Mouse (Mus musculus) midbrain, embryonic 12.5 days (tissue): ENCODE results near the gene Plpp2. TPM values are rescaled to one million over a fixed set of nuclear protein-coding genes. Genes with fewer than 3 reads are reported as not detected.

Experiments used
- ATAC-seq: fragments of 200-750 bp; cut with Nextera tagmentation; 2 replicates; pipeline ENCODE4 v1.8.0; 2017; ENCODE audit warnings: low read depth, moderate TSS enrichment, moderate library complexity; ENCODE audit not compliant: low FRiP score
- H3K27ac ChIP-seq: fragments of 300-500 bp; sonication (generic); replicated peaks from 2 replicates; pipeline ENCODE4 v1.5.1; 2016; ENCODE audit warnings: mild to moderate bottlenecking
- H3K27me3 ChIP-seq: fragments of 300-500 bp; sonication (generic); 2 replicates; pipeline ENCODE4 v1.6.1; 2016; ENCODE audit warnings: mild to moderate bottlenecking
- H3K36me3 ChIP-seq: fragments of 300-500 bp; sonication (generic); 2 replicates; pipeline ENCODE4 v1.6.1; 2016
- H3K4me1 ChIP-seq: fragments of 300-500 bp; sonication (generic); 2 replicates; pipeline ENCODE4 v1.6.1; 2016
- H3K4me2 ChIP-seq: fragments of 300-500 bp; sonication (generic); replicated peaks from 2 replicates; pipeline ENCODE4 v1.6.1; 2016; ENCODE audit warnings: mild to moderate bottlenecking, moderate library complexity
- H3K4me3 ChIP-seq: fragments of 300-500 bp; sonication (generic); 2 replicates; pipeline ENCODE4 v1.5.1; 2016; ENCODE audit warnings: mild to moderate bottlenecking
- H3K9ac ChIP-seq: fragments of 300-500 bp; sonication (generic); replicated peaks from 2 replicates; pipeline ENCODE4 v1.6.1; 2016; ENCODE audit warnings: mild to moderate bottlenecking, moderate library complexity
- H3K9me3 ChIP-seq: fragments of 300-500 bp; sonication (generic); 2 replicates; pipeline ENCODE4 v1.6.1; 2016; ENCODE audit warnings: mild to moderate bottlenecking
- WGBS: fragments of 180-500 bp; shearing (Covaris S2); methylation state at CpG from one replicate; pipeline ENCODE4 v1.1.7; 2016; 5-methylcytosine and 5-hydroxymethylcytosine counted together
- polyA plus RNA-seq: library from polyadenylated mRNA; unstranded; fragments of >200 nt; fragmentation: Nextera tagmentation; extraction: Ambion mirVana; gene quantifications from 2 replicates; pipeline ENCODE4 v1.2.1, GENCODE M21; 2016

Plpp2 gene
- 10.9 and 11.0 TPM in 2 replicates for polyA plus RNA-seq

- peak within 1 kb of the TSS; percentile 55 for H3K4me3 ChIP-seq
- peaks cover 7% of the 10 kb centered on the region; the same call in 1 of the 2 replicates for H3K4me1 ChIP-seq
- under 1% methylated on average over 52 of the region's 52 CpGs for WGBS
- H3K36me3 ChIP-seq = 0 out of 2 replicates have a peak, but pooled peaks cover 6% of the 10 kb centered on the region
- H3K27me3 ChIP-seq = peaks cover 27% of the 10 kb centered on the region; the same call in 1 of the 2 replicates
- no peaks in the 10 kb centered on the region for H3K9me3 ChIP-seq
- ATAC-seq = peak; percentile 79
- peak within 1 kb of the TSS; percentile 60 for H3K9ac ChIP-seq
- H3K4me2 ChIP-seq = peak within 1 kb of the TSS; percentile 91
- no peak within 1 kb of the TSS for H3K27ac ChIP-seq
These were observed at the start of gene Plpp2 for GRCm38 (mm10) chr10:79533126-79533911. Gene Plpp2, minus strand, starts transcription at chr10:79533796.

DNA sequence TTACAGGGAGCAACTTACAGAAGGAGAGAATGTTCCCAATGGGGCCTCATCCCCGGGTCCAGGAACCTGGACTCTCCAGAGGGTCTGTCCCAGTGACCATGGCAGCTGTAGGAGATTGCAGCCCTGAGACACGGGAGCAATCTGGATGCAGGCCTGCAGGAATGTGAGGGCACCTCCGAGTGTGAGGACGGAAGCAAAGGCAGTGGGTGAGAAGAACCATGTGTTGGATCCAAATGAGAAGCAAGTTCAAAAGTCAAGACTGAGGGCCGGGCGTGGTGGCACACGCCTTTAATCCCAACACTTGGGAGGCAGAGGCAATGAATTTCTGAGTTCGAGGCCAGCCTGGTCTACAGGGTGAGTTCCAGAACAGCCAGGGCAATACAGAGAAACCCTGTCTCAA, 47.9 kb upstream of the Plpp2 start:
- no peak for ATAC-seq
- Histone ChIP-seq H3K27ac (no peak overlapping the region), H3K9ac (no peak overlapping the region), H3K4me1 (no peaks in the 10 kb centered on the region), H3K4me2 (no peak overlapping the region), H3K27me3 (peaks cover 14% of the 10 kb centered on the region; the same call in 1 of the 2 replicates), H3K36me3 (no peaks in the 10 kb centered on the region), H3K4me3 (no peak overlapping the region), H3K9me3 (no peaks in the 10 kb centered on the region)
- 84% methylated on average over 8 of the region's 8 CpGs for WGBS

GRCm38 (mm10) chr10:79580811-79581210, 47.2 kb upstream of the Plpp2 start:
- H3K9ac ChIP-seq = no peak overlapping the region
- H3K4me1 ChIP-seq = no peaks in the 10 kb centered on the region
- peaks cover 14% of the 10 kb centered on the region; the same call in 1 of the 2 replicates for H3K27me3 ChIP-seq
- no peak overlapping the region for H3K27ac ChIP-seq
- no peak overlapping the region for H3K4me3 ChIP-seq
- no peak overlapping the region for H3K4me2 ChIP-seq
- H3K36me3 ChIP-seq = no peaks in the 10 kb centered on the region
- WGBS = 45% methylated on average over 6 of the region's 6 CpGs
- no peak for ATAC-seq
- no peaks in the 10 kb centered on the region for H3K9me3 ChIP-seq

DNA sequence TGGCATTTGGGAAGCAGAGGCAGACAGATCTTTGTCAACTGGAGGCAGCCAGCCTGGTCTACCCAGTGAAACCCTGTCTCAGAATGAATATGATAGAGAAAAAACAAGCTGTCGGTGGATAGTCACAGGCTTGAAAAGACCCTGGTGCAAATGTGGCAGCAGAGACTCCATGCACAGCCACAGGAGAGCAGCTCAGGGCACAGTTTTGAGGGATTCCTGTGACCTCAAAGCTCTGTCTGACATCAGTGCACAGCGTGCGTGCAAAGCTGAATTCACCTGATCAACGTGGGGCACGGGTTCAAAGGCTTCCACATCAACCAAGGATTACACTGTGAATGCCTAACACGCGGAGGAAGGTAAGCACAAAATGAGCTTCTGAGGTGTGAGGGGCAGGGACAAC, 46.8 kb upstream of the Plpp2 start:
- H3K9ac ChIP-seq = no peak overlapping the region
- H3K36me3 ChIP-seq = no peaks in the 10 kb centered on the region
- no peak overlapping the region for H3K4me3 ChIP-seq
- H3K4me2 ChIP-seq = no peak overlapping the region
- H3K27me3 ChIP-seq = peaks cover 14% of the 10 kb centered on the region; the same call in 1 of the 2 replicates
- H3K27ac ChIP-seq = no peak overlapping the region
- ATAC-seq = no peak
- no peaks in the 10 kb centered on the region for H3K4me1 ChIP-seq
- 66% methylated on average over 7 of the region's 7 CpGs for WGBS
- no peaks in the 10 kb centered on the region for H3K9me3 ChIP-seq

DNA sequence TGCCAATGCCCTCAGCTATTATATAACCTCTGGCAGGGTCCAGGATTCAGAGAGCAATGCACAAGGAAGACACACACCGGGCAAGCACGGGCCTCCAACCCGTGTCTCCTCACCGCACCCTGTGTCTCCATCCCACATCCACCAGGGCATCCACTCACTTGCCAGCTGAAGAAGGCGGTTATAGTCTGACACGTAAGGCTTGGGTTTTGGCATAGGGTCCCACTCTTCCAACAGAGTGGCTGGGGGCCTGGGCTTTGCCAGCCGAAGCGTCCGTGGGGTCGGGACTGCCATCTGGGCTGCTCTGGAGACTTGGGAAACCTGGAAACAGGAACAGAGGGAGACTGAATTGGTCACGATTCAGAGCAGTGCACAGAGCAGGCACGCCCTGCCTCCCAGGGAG, 46.2 kb upstream of the Plpp2 start:
- H3K9ac ChIP-seq = no peak overlapping the region
- H3K27me3 ChIP-seq = peaks cover 14% of the 10 kb centered on the region; the same call in 1 of the 2 replicates
- ATAC-seq = no peak
- H3K27ac ChIP-seq = no peak overlapping the region
- 79% methylated on average over 12 of the region's 12 CpGs for WGBS
- no peak overlapping the region for H3K4me3 ChIP-seq
- no peaks in the 10 kb centered on the region for H3K9me3 ChIP-seq
- no peaks in the 10 kb centered on the region for H3K4me1 ChIP-seq
- no peaks in the 10 kb centered on the region for H3K36me3 ChIP-seq
- H3K4me2 ChIP-seq = no peak overlapping the region

DNA sequence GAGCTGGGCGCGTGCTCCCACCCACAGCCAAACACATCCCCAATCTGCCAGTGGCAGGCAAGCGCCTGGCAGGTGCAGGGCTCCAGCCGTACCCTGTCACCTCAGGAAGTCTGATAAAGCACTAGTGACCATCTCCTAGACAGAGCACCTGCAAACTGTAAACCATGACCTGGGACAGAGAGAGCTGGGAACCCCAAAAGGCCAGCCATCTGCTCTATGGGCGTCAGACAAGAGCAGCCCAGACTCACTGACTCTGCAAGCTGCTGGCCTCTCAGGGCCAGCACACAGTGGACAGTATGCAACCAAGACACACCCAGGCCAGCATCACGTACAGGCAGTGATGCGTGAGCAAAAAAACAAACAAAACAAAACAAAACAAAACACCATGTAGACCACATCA, 45.3 kb upstream of the Plpp2 start:
- no peak for ATAC-seq
- no peak overlapping the region for H3K9ac ChIP-seq
- H3K27ac ChIP-seq = no peak overlapping the region
- H3K4me1 ChIP-seq = no peaks in the 10 kb centered on the region
- H3K9me3 ChIP-seq = no peaks in the 10 kb centered on the region
- no peaks in the 10 kb centered on the region for H3K36me3 ChIP-seq
- 84% methylated on average over 7 of the region's 7 CpGs for WGBS
- H3K27me3 ChIP-seq = peaks cover 14% of the 10 kb centered on the region; the same call in 1 of the 2 replicates
- H3K4me3 ChIP-seq = no peak overlapping the region
- H3K4me2 ChIP-seq = no peak overlapping the region

GRCm38 (mm10) chr10:79578276-79578675, 44.7 kb upstream of the Plpp2 start:
- H3K4me3 ChIP-seq = no peak overlapping the region
- H3K4me1 ChIP-seq = no peaks in the 10 kb centered on the region
- H3K27ac ChIP-seq = no peak overlapping the region
- no peak overlapping the region for H3K9ac ChIP-seq
- no peak overlapping the region for H3K4me2 ChIP-seq
- H3K9me3 ChIP-seq = no peaks in the 10 kb centered on the region
- H3K27me3 ChIP-seq = peaks cover 14% of the 10 kb centered on the region; the same call in 1 of the 2 replicates
- H3K36me3 ChIP-seq = no peaks in the 10 kb centered on the region
- no peak for ATAC-seq
- 52% methylated on average over 9 of the region's 9 CpGs for WGBS

GRCm38 (mm10) chr10:79577376-79577775, 43.8 kb upstream of the Plpp2 start:
- Histone ChIP-seq H3K36me3 (no peaks in the 10 kb centered on the region), H3K4me2 (no peak overlapping the region), H3K9ac (no peak overlapping the region), H3K9me3 (no peaks in the 10 kb centered on the region), H3K4me3 (no peak overlapping the region), H3K4me1 (no peaks in the 10 kb centered on the region), H3K27me3 (peaks cover 14% of the 10 kb centered on the region; the same call in 1 of the 2 replicates), H3K27ac (no peak overlapping the region)
- ATAC-seq = no peak
- 76% methylated on average over 4 of the region's 4 CpGs for WGBS

DNA sequence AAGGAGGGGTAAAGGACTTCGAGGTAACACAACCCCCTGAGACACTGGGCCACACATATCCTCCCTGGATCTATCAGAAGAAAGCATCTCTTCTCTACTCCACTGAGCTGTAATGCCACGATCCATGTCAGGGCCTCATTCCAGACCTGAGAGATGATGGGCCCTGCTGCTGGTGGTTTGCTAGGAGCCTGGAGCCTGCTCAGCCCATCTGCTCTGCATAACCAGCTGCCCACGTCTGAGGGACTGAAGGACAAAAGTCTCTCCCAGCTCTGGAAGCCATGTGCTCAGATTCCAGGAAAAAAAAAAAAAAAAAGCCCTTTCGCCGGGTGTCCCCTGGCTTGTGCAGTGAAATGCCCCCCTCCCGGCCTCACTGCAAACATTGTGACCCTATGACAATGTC, 42.2 kb upstream of the Plpp2 start:
- Histone ChIP-seq H3K9ac (no peak overlapping the region), H3K4me3 (no peak overlapping the region), H3K27ac (no peak overlapping the region), H3K4me2 (no peak overlapping the region), H3K9me3 (no peaks in the 10 kb centered on the region), H3K36me3 (no peaks in the 10 kb centered on the region), H3K27me3 (peaks cover 14% of the 10 kb centered on the region; the same call in 1 of the 2 replicates), H3K4me1 (no peaks in the 10 kb centered on the region)
- 82% methylated on average over 6 of the region's 6 CpGs for WGBS
- no peak for ATAC-seq

DNA sequence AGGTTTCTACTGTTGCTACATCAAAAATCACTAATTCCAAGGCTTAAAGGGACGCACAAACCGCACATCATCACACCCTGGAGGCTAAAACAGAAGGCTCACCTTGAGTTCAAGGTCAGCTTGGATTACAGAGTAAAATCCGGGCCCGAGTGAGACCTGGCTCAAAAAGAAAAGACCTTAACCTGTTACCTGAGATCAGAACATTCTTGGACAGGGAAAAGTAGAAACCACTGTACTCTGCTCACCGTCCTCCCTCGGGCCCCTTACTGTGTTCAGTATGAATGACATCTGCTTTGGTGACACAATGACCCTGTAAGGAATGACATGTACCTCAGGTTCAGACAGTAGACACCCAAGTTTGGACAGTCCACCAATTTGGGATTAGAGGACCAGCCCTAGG, 41.2 kb upstream of the Plpp2 start:
- Histone ChIP-seq H3K36me3 (no peaks in the 10 kb centered on the region), H3K27me3 (peaks cover 12% of the 10 kb centered on the region; the same call in 1 of the 2 replicates), H3K9ac (no peak overlapping the region), H3K9me3 (no peaks in the 10 kb centered on the region), H3K4me3 (no peak overlapping the region), H3K4me2 (no peak overlapping the region), H3K4me1 (no peaks in the 10 kb centered on the region), H3K27ac (no peak overlapping the region)
- WGBS = 94% methylated on average over 6 of the region's 6 CpGs
- no peak for ATAC-seq

- H3K4me1 ChIP-seq = no peaks in the 10 kb centered on the region
- WGBS = 86% methylated on average over 8 of the region's 8 CpGs
- H3K4me2 ChIP-seq = no peak overlapping the region
- ATAC-seq = no peak
- no peak overlapping the region for H3K9ac ChIP-seq
- no peak overlapping the region for H3K4me3 ChIP-seq
- no peaks in the 10 kb centered on the region for H3K9me3 ChIP-seq
- H3K27me3 ChIP-seq = peaks cover 8% of the 10 kb centered on the region; the same call in 1 of the 2 replicates
- H3K27ac ChIP-seq = no peak overlapping the region
- no peaks in the 10 kb centered on the region for H3K36me3 ChIP-seq
These were observed 40.8 kb upstream of the Plpp2 start for GRCm38 (mm10) chr10:79574350-79574749.

- H3K4me1 ChIP-seq = no peaks in the 10 kb centered on the region
- H3K27ac ChIP-seq = no peak overlapping the region
- no peaks in the 10 kb centered on the region for H3K9me3 ChIP-seq
- no peak overlapping the region for H3K4me3 ChIP-seq
- WGBS = 88% methylated on average over 6 of the region's 6 CpGs
- no peak overlapping the region for H3K4me2 ChIP-seq
- no peak overlapping the region for H3K9ac ChIP-seq
- no peak for ATAC-seq
- H3K27me3 ChIP-seq = 0 out of 2 replicates have a peak, but pooled peaks cover under 1% of the 10 kb centered on the region
- H3K36me3 ChIP-seq = no peaks in the 10 kb centered on the region
These were observed 40.0 kb upstream of the Plpp2 start for GRCm38 (mm10) chr10:79573611-79574010.
